Mouse (Mus musculus): ENCODE measurements around the gene Zfp462. TPM values are rescaled to one million over a fixed set of nuclear protein-coding genes. Genes with fewer than 3 reads are reported as not detected.

The Zfp462 gene
- total and polyA plus RNA-seq, 2 experiments from 2014 or later: 1.1 to 6.6 TPM

DNA sequence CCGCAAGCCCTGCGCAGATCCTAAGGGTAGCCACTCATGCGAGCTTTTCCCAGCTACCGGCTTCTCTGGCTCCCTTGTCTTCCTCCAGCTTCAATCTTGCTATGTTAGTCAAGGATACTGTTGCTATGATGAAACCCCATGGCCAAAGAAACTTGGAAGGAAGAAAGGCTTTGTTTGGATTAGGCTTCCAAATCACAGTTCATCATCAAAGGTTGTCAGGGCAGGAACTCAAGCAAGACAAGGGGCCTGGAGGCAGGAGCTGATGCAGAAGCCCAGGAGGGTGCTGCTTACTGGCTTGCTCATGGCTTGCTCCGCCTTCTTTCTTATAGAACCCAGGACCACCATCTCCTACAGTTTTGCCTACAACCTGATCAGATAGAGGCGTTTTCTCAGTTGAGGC lies 88.6 kb downstream of the Zfp462 start:
- Histone ChIP-seq H3K36me3 (replicated peaks; ENCODE audit: control insufficient read depth, insufficient read depth, low read length) (no peaks in the 10 kb centered on the region), H3K27me3 (ENCODE audit: control insufficient read depth, insufficient read depth, low read length) (no peaks in the 10 kb centered on the region), H3K9me3 (replicated peaks; ENCODE audit: control insufficient read depth, low read length) (no peaks in the 10 kb centered on the region), H3K4me3 (ENCODE audit: low read depth, low read length) (no peak overlapping the region), H3K9ac (replicated peaks; ENCODE audit: low read depth, low read length) (no peak overlapping the region), H3K4me1 (ENCODE audit: control insufficient read depth, insufficient read depth) (no peaks in the 10 kb centered on the region), H3K4me2 (ENCODE audit: low read depth, low read length) (no peak overlapping the region), H3K27ac (ENCODE audit: low read depth) (no peak overlapping the region)
- TF ChIP-seq EP300 (IDR thresholded peaks at IDR 0.05; ENCODE audit: low read depth) (no peak), CTCF (IDR thresholded peaks at IDR 0.05; ENCODE audit: low read depth) (no peak)
- DNase-seq (ENCODE audit: low spot score) (no peak), ATAC-seq (ENCODE audit: insufficient read depth, low read depth) (no peak)
- WGBS: 90% methylated on average over 6 of the region's 6 CpGs

- Histone ChIP-seq H3K4me3 (ENCODE audit: low read depth, low read length) (no peak overlapping the region), H3K9me3 (replicated peaks; ENCODE audit: control insufficient read depth, low read length) (no peaks in the 10 kb centered on the region), H3K27me3 (ENCODE audit: control insufficient read depth, insufficient read depth, low read length) (no peaks in the 10 kb centered on the region), H3K9ac (replicated peaks; ENCODE audit: low read depth, low read length) (no peak overlapping the region), H3K4me1 (ENCODE audit: control insufficient read depth, insufficient read depth) (no peaks in the 10 kb centered on the region), H3K27ac (ENCODE audit: low read depth) (no peak overlapping the region), H3K36me3 (replicated peaks; ENCODE audit: control insufficient read depth, insufficient read depth, low read length) (no peaks in the 10 kb centered on the region), H3K4me2 (ENCODE audit: low read depth, low read length) (no peak overlapping the region)
- no peak for ATAC-seq (ENCODE audit: insufficient read depth, low read depth)
- DNase-seq (ENCODE audit: low spot score): no peak
- no peak for TF ChIP-seq CTCF (IDR thresholded peaks at IDR 0.05; ENCODE audit: low read depth)
- TF ChIP-seq EP300 (IDR thresholded peaks at IDR 0.05; ENCODE audit: low read depth): no peak
- WGBS: 86% methylated on average over 6 of the region's 6 CpGs
Observed at GRCm38 (mm10) chr4:55038139-55038538, 93.3 kb downstream of the Zfp462 start.

- Histone ChIP-seq H3K27me3 (ENCODE audit: control insufficient read depth, insufficient read depth, low read length) (no peaks in the 10 kb centered on the region), H3K36me3 (replicated peaks; ENCODE audit: control insufficient read depth, insufficient read depth, low read length) (no peaks in the 10 kb centered on the region), H3K4me2 (ENCODE audit: low read depth, low read length) (no peak overlapping the region), H3K9me3 (replicated peaks; ENCODE audit: control insufficient read depth, low read length) (no peaks in the 10 kb centered on the region), H3K27ac (ENCODE audit: low read depth) (0 out of 2 replicates have a peak overlapping the region, but pooled peaks have one; percentile 1), H3K9ac (replicated peaks; ENCODE audit: low read depth, low read length) (no peak overlapping the region), H3K4me3 (ENCODE audit: low read depth, low read length) (no peak overlapping the region), H3K4me1 (ENCODE audit: control insufficient read depth, insufficient read depth) (no peaks in the 10 kb centered on the region)
- TF ChIP-seq EP300 (IDR thresholded peaks at IDR 0.05; ENCODE audit: low read depth): no peak
- no peak for TF ChIP-seq CTCF (IDR thresholded peaks at IDR 0.05; ENCODE audit: low read depth)
- no peak for DNase-seq (ENCODE audit: low spot score)
- ATAC-seq (ENCODE audit: insufficient read depth, low read depth): no peak
- 69% methylated on average over 8 of the region's 8 CpGs for WGBS
Observed at GRCm38 (mm10) chr4:55040258-55040964, 95.6 kb downstream of the Zfp462 start.

- ATAC-seq (ENCODE audit: insufficient read depth, low read depth) (no peak), DNase-seq (ENCODE audit: low spot score) (no peak)
- Histone ChIP-seq H3K9ac (replicated peaks; ENCODE audit: low read depth, low read length) (no peak overlapping the region), H3K4me1 (ENCODE audit: control insufficient read depth, insufficient read depth) (no peaks in the 10 kb centered on the region), H3K36me3 (replicated peaks; ENCODE audit: control insufficient read depth, insufficient read depth, low read length) (no peaks in the 10 kb centered on the region), H3K9me3 (replicated peaks; ENCODE audit: control insufficient read depth, low read length) (no peaks in the 10 kb centered on the region), H3K27me3 (ENCODE audit: control insufficient read depth, insufficient read depth, low read length) (no peaks in the 10 kb centered on the region), H3K27ac (ENCODE audit: low read depth) (peak overlapping the region; percentile 1; the same call in 1 of the 2 replicates), H3K4me3 (ENCODE audit: low read depth, low read length) (no peak overlapping the region), H3K4me2 (ENCODE audit: low read depth, low read length) (no peak overlapping the region)
- 83% methylated on average over 6 of the region's 6 CpGs for WGBS
- TF ChIP-seq EP300 (IDR thresholded peaks at IDR 0.05; ENCODE audit: low read depth): no peak
- TF ChIP-seq CTCF (IDR thresholded peaks at IDR 0.05; ENCODE audit: low read depth): no peak
Observed at GRCm38 (mm10) chr4:55041106-55041730, 96.4 kb downstream of the Zfp462 start.

GRCm38 (mm10) chr4:55042573-55042972 lies 97.7 kb downstream of the Zfp462 start:
- Histone ChIP-seq H3K27me3 (ENCODE audit: control insufficient read depth, insufficient read depth, low read length) (no peaks in the 10 kb centered on the region), H3K27ac (ENCODE audit: low read depth) (peak overlapping the region; percentile 63; the same call in 1 of the 2 replicates), H3K36me3 (replicated peaks; ENCODE audit: control insufficient read depth, insufficient read depth, low read length) (no peaks in the 10 kb centered on the region), H3K4me1 (ENCODE audit: control insufficient read depth, insufficient read depth) (no peaks in the 10 kb centered on the region), H3K9me3 (replicated peaks; ENCODE audit: control insufficient read depth, low read length) (no peaks in the 10 kb centered on the region), H3K4me2 (ENCODE audit: low read depth, low read length) (no peak overlapping the region), H3K4me3 (ENCODE audit: low read depth, low read length) (no peak overlapping the region), H3K9ac (replicated peaks; ENCODE audit: low read depth, low read length) (no peak overlapping the region)
- TF ChIP-seq CTCF (IDR thresholded peaks at IDR 0.05; ENCODE audit: low read depth): no peak
- no peak; the same call in 1 of the 2 replicates for TF ChIP-seq EP300 (IDR thresholded peaks at IDR 0.05; ENCODE audit: low read depth)
- WGBS: 50% methylated on average over 4 of the region's 4 CpGs
- DNase-seq (ENCODE audit: low spot score) (peak; percentile 78), ATAC-seq (ENCODE audit: insufficient read depth, low read depth) (peak; percentile 80)
